Mouse (Mus musculus): ENCODE data around the gene Gstp3.

- TF ChIP-seq POLR2A (IDR thresholded peaks at IDR 0.05; ENCODE audit: borderline replicate concordance, control insufficient read depth, low read depth, low read length), result peak; percentile 92
- TF ChIP-seq CTCF (IDR thresholded peaks at IDR 0.05; ENCODE audit: control insufficient read depth, insufficient read depth, low read length), result no peak
Observed at GRCm38 (mm10) chr19:4037788-4038232, 21.6 kb downstream of the Gstp3 start, which contains the start of gene Gstp1.
